Mouse (Mus musculus) cerebral cortex, adult 2 months (tissue): ENCODE results near the gene Sugp1.

Experiments
- WGBS: fragments of 180-500 bp; shearing (Covaris S2); methylation state at CpG from one replicate; pipeline ENCODE4 v1.1.7; 2018; 5-methylcytosine and 5-hydroxymethylcytosine counted together

The Sugp1 gene

DNA sequence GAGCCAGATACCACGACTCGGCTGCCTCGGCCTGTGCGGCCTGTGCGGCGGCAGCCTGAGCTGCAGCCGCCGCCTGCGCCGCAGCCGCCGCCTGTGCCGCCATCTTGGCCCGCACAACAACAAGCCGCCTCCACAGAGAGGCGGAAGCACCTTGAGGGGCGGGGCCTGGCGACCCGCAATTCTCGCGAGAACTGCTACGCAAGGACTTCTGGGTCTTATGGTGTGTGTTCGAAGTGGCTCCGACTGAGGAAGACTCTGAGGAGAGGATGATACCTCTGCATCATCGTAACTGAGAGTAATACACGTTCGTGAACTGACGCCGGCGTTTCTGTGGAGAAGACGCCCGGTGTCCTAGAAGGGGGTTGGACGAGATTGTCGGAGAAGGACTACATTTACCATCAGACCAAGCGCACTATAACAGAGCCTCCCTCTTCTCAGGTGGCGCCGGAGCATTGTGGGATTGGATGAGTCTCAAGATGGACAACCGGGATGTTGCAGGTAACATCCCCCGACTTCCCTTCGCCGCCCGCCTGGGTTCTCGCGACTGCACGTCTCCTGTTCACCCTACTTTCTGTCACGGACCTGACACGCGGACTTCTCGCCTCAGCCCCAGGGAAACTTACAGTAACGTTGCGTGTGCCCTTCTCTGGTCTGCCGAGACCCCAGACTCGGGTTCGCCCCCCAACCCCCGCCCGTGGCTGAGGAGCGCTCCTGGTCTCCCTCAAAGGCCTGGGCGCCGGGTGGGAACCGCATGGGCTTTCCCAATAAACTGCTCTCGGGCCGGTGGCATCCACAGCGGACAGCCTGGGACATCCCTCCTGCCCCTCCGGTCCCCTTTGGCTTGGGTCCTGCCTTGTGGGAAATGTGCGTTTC is at the start of gene Sugp1, which contains the start of gene Mau2:
Gene Sugp1, plus strand, starts transcription at position 231 of the 873 bp plus-strand sequence.
Gene Mau2, minus strand, starts transcription at position 152 of the 873 bp plus-strand sequence.
- WGBS = under 1% methylated on average over 65 of the region's 65 CpGs

DNA sequence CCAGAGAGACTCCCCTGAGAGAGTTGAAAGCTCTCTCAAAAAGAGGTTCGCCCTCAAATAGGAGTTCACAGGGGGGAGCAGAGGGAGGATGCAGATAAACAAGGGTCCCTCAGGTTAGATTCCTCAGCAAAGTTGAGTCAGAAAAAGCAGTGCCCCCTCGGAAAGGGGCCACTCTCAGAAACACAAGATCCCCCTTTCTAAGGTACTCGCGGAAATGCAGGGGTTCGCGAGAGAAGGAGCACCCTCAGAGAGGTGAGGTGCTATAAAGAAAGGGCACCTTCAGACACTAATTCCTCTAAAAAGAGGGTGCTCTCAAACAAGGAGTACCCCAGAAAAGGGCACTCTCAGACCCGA is 47.2 kb upstream of the Sugp1 start:
- 0% methylated on average over 7 of the region's 7 CpGs for WGBS

DNA sequence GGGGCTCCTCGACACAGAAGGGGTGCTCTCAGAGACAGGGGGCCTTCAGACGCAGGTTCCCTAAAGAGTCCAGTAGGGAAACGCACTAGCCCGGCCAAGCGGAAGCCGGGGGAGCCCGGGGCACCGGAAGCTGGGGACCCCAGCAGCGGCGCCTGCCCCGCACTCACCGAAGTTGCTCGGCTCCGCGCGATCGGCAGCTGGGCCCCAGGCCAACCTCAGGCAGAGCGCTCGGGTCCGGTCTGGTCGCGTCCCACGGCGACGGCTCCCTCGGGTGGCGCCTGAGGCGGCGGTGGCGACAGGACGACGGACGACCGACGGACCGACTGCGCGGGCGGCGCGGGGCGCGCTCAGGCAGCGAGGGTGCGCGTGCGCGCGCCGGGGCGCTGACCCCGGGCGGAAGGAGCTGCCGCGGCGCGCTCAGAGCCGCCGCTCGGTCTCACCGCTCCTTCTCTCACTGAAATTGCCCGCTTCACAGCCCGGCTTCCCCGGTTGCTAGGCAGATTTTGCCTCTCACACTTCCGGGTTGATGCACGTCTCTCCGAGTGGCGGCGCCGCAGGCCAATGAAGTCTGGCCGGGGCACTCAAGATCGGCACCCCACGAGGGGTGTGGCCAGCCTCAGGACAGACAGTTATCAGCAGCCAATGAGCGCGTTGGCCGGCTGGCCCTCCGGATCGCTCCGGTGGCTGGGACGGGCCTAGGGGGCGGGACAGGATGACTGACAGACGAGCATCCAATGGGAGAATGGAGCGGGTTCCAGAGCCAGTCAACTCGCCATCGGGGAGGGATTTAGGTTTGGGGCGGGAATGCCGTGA is 46.6 kb upstream of the Sugp1 start, which contains the start of gene Gatad2a:
Gene Gatad2a, minus strand, starts transcription at position 609 of the 813 bp plus-strand sequence.
- WGBS = under 1% methylated on average over 81 of the region's 87 CpGs

DNA sequence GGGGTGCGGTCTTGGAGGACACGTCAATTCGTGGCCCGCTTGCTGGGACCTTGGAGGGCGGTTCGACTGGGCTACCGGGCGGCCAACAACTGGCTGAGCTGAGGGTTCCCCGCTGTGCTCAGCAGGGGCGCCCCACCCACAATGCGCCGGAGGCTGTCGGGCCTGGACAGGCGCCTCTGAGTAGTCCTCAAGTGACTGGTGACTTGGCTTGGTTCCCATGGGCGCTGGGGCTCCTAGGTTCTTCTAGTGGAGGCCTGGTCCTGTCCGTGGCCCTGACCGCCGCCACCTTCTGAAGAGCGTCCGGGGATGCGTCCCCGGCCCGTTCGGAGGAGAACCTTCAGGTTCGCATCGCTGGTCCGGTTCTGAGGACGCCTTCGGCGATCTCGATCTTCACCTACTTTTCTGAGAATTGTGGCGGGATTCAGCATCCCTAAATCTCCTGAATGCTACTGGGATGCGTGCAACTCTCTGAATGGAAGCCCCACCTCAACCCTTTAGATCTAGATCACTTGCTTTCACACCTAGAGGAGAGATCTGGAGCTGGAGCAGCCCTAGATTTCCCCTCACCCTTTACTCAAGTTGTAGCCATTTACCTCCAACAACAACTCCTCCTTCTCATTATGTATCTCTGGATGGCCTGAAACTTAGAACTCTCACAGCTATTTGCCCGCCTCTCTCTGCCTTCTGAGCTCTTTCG is 45.9 kb upstream of the Sugp1 start:
- WGBS = 4% methylated on average over 35 of the region's 35 CpGs

DNA sequence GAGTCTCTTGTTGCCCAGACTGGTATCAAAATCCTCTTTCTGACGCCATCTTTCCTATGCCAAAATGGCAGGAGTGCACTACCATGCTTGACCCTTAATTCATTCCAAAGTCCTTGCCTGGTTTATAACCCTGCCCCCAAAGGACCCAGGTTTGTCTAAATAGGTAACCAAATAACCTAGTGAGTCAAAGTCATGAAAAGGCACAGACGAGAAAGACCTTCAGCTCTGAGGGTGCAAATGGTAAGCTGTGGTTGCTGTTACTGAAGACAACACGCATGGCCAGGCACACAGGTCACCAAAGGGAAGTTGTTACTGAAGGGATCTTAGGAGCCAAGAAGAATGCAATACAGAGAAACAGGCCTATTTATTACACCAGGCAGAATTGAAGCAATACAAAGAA is 43.9 kb upstream of the Sugp1 start:
- 93% methylated on average over 3 of the region's 3 CpGs for WGBS

DNA sequence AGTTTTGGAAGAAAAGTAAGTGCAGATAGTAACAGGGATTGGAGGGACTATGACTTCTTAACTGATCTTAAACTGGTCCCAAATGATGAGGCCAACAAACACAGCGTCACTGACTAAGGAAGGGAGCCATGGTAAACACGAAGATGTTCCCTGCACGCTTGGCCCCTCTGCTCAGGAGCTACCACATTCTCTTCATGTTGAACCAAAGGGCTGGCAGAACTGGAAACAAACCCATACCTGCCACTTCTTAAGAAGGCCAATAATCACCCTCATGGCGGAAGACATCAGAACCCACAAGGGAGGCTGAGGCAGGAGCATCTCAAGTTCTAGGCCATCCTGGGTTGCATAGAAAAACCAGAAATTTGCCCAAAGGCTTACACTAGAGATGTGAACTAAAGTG is 43.4 kb upstream of the Sugp1 start:
- 95% methylated on average over 4 of the region's 4 CpGs for WGBS

DNA sequence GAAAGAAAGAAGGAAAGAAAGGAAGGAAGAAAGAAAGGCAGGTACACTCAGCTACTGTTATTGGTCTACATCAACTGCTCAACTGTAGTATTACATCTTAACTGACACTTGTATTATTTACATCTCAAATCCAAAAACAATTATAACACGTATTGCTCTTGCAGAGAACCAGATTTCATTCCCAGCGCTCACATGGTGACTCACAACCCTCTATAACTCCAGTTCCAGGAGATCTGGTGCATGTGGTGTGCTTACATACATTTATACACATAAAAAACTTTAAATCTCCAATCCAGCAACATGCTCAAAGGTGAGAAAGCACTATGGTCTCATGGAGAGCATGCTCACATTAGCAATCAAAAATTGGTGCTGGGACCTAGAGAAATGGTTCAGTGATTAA is 42.4 kb upstream of the Sugp1 start:
- WGBS = 84% methylated on average over 2 of the region's 2 CpGs

DNA sequence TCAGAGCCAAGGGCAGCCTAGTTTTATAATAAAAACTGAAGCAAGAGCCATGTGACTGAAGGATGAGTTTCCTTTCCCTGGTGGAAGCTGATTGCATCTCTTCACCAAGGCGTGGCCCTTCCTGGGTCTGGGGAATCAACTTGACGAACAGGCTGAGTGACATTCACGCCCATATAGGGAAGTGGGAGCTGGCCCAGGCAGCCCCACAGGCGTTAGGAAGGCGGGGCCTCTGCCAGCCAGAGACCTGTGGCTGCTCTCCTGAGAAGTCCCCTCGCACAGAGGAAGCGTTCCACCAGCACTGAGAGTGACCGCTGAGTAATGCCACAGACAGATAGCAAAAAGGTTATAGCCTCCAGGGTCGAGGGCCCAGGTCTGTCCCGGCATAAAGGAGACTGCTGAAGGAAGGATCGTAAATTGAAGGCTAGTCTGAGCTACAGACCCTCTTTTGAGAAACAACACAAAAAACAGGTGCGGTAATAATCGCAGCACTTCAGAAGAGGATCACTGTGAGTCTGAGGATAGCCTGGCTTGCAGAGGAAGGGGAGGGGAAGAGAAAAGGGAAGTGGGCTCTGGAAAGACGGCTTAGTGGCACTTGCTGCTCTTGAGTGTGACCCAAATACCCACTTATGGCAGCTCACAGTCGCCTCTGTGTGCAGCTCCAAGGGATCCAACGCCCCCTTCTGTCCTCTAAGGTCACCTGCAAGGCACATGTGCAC is 41.3 kb upstream of the Sugp1 start:
- 25% methylated on average over 16 of the region's 16 CpGs for WGBS

DNA sequence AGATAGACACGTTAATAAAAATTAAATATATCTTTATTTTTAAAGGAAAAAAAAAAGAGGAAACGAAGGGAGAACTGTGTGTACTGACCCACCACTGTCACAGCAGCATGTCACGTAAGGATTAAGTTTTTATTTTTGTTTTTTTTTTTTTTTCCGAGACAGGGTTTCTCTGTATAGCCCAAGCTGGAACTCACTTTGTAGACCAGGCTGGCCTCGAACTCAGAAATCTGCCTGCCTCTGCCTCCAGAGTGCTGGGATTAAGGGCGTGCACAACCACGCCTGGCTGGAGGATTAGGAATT is 40.8 kb upstream of the Sugp1 start:
- WGBS = 56% methylated on average over 7 of the region's 7 CpGs

DNA sequence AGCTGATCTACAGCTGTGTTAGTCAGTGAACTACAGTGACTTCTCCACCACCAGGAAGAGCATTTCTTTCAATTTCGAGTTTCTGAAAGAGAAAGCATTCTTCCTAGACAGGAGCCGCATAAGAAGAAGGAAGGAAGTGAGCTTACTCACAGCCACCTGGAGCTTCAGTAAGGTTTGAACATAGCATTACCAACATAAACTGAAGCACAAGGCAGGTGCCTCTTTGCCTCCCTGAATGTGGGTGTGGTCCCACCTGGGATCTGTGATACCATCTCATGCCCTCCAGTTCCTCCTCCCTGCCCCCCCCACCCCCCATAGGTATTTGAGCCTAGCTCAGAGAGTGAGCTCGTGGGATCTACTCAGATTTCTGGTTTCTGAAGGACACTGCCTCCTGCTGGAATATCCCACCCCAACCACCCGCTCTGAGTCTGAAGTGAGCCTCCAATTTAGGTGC is 39.4 kb upstream of the Sugp1 start:
- WGBS = 64% methylated on average over 4 of the region's 4 CpGs

DNA sequence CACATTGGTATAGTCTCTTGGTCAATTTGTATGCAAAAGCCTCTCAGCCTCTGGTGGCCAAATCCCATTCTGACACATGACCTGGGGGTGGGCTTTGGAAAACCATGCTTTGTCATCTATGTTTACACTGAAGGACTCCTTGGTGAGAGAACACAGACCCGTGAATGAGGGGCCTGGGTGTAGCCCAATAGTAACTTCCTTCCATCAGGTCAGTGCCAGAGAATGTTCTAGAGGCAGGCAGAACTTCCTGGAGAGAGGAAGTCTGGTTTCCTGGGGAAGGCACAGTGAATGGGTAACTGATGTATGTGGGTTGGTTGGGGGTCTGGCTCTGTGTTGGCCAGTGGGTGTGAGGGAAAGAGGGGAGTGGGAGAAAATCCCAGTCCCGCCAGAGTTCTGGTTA is 37.4 kb upstream of the Sugp1 start:
- WGBS = 58% methylated on average over 2 of the region's 2 CpGs

DNA sequence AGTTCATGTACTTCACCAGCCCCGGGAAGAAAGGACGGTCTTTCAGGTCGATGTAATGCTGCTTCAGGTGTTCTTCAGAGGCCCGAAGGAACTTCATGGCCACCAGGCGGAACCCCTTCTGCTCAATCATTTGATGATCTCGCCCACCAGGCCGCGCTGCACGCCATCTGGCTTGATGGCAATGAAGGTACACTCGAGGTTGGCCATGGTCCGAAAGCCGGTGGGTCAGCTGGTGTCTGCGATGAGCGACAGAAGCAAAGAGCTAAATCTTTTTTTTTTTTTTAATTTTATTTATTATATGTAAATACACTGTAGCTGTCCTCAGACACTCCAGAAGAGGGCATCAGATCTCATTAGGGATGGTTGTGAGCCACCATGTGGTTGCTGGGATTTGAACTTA is 31.8 kb upstream of the Sugp1 start:
- 91% methylated on average over 14 of the region's 14 CpGs for WGBS

DNA sequence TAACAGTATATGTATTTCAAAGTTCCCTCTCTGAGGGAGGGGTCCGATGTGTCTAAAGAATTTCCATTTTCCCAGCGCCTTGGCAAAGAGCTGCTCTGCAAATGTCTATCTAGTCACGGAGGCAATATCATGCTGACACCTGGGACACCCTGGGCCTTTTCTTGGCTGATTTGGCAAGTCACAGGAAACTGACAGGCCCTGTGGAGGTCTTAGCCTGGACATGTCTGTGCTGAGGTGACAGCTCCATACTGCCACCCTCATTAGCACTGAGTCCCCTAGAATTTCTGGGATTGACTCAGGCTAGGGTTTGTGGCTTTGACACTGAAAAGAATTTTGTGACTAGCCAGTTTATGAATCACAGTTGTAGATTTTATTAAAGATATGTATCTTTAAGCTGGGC is 30.3 kb upstream of the Sugp1 start:
- WGBS = 73% methylated on average over 3 of the region's 3 CpGs

DNA sequence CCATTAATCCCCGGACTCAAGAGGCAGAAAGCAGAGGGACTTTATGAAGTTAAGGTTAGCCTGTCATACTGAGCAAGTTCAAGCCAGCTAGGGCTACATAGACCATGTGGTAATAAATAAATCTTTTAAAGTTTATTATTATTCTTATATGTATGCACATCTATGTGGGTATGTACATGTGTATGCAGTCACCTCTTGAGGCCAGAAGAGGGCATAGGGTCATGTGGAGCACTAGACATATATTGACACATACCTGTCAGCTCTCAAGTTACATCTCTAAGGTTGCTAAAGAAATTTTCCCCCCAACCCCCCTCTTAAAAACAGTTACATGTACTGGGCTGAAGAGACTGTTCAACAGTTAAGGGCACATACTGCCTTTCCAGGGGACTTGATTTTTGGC is 29.9 kb upstream of the Sugp1 start:
- 94% methylated on average over 1 of the region's 1 CpGs for WGBS

DNA sequence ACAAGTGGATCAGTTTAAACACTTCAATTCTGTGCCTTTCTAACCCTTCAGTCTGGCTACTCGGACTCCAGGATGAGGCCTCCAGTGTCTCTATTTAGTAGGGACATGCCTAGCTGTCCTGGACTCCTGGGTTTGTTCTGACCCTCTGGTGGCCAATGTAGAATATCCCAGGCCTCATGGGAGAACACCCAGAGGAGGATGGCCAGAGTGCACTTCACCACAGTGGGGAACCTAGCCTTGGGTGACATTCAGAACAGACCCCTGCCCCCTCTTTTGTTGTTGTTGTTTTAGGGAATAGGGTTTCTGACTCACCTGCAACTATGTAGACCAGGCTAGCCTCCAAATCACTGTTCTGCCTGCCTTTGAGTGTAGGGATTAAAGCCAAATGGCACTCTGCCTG is 27.6 kb upstream of the Sugp1 start:
- WGBS = 64% methylated on average over 1 of the region's 1 CpGs

DNA sequence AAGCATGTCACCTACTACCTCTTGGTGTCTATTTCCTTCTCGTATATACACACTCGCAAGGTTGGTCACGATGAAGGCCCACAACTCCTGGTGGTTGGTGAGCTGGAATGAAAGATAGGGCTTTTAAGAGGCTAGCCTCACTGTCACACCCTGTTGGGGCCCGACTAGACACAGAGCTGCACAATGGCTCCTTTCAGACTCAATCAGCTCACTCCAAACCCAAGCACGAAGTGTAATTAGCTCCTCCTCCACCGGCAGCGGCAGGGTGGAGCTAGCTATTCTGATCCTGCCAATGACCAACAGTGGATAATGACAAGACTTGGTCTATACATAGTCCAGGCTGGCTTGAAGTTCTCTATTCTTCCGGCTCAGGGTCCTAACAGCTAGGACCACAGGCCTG is 19.0 kb upstream of the Sugp1 start:
- WGBS = 45% methylated on average over 8 of the region's 8 CpGs

DNA sequence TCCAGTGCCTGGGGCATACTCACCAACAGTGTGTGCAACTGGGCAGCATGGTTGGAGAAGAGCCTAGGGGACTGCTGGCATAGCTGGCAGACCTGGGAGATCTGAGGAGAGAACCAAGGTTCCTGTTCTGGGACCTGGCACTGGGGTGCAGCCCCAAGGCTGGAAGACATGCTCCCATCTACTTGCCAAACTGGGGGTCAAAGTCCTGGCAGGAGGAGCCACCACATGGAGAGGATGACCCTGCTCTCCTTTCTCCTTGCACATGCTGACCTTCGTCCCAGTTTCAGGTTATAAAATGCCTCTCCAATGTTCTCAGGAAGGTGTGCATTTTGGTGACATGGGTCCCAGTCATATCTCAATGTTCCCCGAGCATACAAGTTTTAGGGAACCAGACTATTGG is 16.5 kb upstream of the Sugp1 start:
- WGBS = 95% methylated on average over 2 of the region's 2 CpGs

DNA sequence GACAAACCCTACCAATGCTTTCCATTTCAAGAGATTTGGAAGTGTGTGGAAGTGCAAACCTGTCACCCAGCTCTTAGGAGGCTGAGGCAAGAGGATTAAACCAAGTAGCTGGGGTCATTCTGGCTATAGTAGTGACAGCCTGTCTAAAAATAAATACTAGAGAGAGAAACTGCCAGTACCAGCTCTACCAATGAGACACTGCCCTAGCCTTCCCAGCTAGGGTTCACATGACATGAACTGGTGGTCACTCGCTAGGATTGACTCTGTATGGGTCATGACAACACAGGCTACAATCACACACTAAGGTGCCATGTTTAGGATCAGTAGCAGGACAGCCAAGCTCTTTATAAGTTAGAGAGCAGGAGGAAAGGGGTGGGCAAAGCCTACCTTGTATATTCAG is 12.4 kb upstream of the Sugp1 start:
- 97% methylated on average over 1 of the region's 1 CpGs for WGBS

DNA sequence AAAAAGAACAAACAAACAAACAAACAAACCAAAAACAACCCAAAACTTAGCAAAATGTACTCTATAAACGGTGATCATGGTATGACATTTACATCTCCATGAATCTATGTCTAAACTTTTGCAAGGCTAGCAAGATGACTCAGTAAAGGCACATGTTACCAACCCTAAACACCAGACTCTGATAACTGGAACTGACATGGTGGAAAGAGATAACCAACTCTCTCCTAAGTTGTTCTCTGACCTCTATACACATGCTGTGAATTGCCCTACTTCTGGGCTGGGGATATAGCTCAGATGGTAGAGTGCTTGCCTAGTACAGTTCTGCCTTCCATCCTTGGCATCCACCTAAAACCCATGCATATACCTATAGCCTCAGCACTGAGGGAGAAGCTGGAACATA is 4.6 kb upstream of the Sugp1 start:
- WGBS = 72% methylated on average over 1 of the region's 1 CpGs

DNA sequence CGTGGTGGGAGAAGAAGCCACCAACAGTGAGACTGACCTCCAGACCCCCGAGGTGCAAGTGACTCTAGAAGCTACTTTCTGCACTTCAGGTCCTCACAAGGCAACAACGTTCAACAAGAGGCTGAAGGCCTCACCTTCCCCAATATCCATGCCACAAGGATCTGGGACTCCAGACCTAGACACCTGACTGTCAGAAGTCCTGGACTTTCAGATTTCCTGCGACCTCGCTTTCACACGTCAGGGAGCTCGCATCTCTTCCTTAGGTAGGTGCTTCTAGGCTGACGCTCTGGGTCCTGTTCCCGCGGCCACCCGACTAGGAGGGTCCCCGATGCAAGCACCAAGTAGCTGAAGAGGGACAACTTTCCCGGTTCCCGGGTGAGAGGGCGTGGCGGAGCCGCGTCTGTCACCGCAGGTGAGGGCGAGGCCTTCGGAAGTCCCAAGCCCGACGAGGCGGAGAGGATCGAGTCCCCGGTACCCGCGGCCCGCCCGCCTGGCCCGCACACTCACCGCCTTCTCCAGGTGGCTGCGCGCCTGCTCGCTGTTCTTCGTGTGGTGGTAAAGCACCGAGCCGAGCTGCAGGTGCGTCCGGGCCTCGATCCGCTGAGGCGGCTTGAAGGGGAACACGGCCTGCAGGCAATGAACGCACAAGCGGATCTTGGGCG is 597 bp upstream of the Sugp1 start:
- under 1% methylated on average over 47 of the region's 47 CpGs for WGBS

DNA sequence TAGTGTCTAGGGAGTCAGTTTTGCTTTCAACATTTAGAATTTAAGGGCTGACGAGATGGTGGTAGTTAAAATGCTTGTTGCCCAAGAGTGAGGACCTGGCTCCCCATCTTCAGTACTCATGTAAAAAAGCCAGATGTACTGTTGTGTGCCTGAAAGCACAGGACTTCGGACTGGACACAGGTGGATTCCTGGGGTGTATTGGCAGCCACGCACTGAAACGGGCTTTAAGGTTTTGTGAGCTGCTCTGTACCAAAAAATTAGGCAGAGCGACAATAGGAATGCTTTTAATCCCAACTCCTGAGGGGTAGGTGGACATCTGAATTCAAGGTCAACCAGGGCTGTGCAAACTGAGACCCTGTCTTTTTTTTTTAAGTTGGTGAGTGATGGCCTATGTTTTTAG is 1.4 kb downstream of the Sugp1 start:
- WGBS = 83% methylated on average over 5 of the region's 5 CpGs
